38 mouse cellular contexts compared by ENCODE assay signal in the genomic region with DNA sequence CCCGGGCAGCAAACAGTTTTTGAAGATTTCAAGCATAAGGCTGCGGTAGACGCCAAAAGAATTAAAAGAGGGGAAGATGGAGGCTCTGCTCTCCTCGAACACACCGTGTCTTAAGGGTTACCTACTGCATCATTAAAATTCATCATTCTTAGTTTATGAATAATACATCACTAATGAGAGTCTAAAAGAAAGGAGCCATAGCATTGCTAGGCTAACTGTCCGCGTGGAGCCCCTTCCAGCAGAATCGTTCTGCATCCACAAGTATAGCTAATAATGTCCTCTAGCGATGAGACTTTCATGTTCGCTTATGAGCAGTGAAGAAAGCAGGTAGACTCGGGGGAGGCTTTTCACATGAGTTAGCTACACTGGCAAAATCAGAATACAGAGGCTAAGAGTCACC. TPM values are rescaled to one million over a fixed set of nuclear protein-coding genes. Genes with fewer than 3 reads are reported as not detected.
A peak's percentile ranks its signal among the peaks of the same experiment; 100 is the strongest.
DNase-seq lines count a peak whose midpoint lies in the region; ATAC-seq and TF ChIP-seq lines count a peak whose summit lies in the region.
"Had no signal": no experiment of that assay in that cellular context is flagged by ENCODE, and none has a peak within 500 bp of the region (broad histone marks: within the 10 kb centered on the region; RNA-seq: fewer than 3 reads in every experiment).

No protein-coding gene starts in this region.

- H3K36me3 ChIP-seq in forebrain, embryonic 15.5 days = no peaks in the 10 kb centered on the region
- no peaks in the 10 kb centered on the region for H3K36me3 ChIP-seq in forebrain, embryonic 14.5 days (ENCODE audit: control insufficient read depth, insufficient read depth, low read length)
- H3K36me3 ChIP-seq in hindbrain, postnatal 0 days (ENCODE audit: insufficient read depth, low read length) = no peaks in the 10 kb centered on the region
- H3K36me3 ChIP-seq in midbrain, embryonic 14.5 days (ENCODE audit: control insufficient read depth, insufficient read depth, low read length) = no peaks in the 10 kb centered on the region
- H3K36me3 ChIP-seq: heart, embryonic 13.5 days; neural tube, embryonic 13.5 days had no signal

- no peaks in the 10 kb centered on the region for H3K4me1 ChIP-seq in forebrain, embryonic 15.5 days
- no peaks in the 10 kb centered on the region for H3K4me1 ChIP-seq in forebrain, embryonic 14.5 days (ENCODE audit: control insufficient read depth, insufficient read depth, low read length)
- no peaks in the 10 kb centered on the region for H3K4me1 ChIP-seq in hindbrain, postnatal 0 days (ENCODE audit: insufficient read depth, low read length)
- H3K4me1 ChIP-seq in midbrain, embryonic 14.5 days (ENCODE audit: control insufficient read depth, insufficient read depth, low read length) = peaks cover 10% of the 10 kb centered on the region; the same call in 1 of the 2 replicates
- H3K4me1 ChIP-seq: forebrain, embryonic 13.5 days; heart, embryonic 13.5 days had no signal

- 0 out of 2 replicates have a peak, but pooled peaks have one; percentile 11 for ATAC-seq in forebrain, embryonic 15.5 days (replicated peaks)
- ATAC-seq in forebrain, embryonic 14.5 days = no peak
- ATAC-seq in hindbrain, postnatal 0 days = no peak
- peak; percentile 75; the same call in 1 of the 2 replicates for ATAC-seq in midbrain, embryonic 14.5 days (ENCODE audit: low FRiP score, low TSS enrichment)
- no peak for ATAC-seq in monocyte, adult 5-6 weeks (replicated peaks; ENCODE audit: insufficient number of reproducible peaks, low FRiP score, low TSS enrichment, poor library complexity, severe bottlenecking)
- ATAC-seq: activated CD4-positive, CD25-positive, alpha-beta regulatory T cell, adult 4 months; forebrain, embryonic 13.5 days; intestine, embryonic 16.5 days had no signal

- H3K4me3 ChIP-seq in forebrain, embryonic 15.5 days = no peak overlapping the region
- H3K4me3 ChIP-seq in forebrain, embryonic 14.5 days (ENCODE audit: low read depth, low read length) = no peak overlapping the region
- H3K4me3 ChIP-seq in hindbrain, postnatal 0 days (ENCODE audit: low read length) = no peak overlapping the region
- H3K4me3 ChIP-seq in midbrain, embryonic 14.5 days (replicated peaks; ENCODE audit: low read depth, low read length) = no peak overlapping the region
- H3K4me3 ChIP-seq: forebrain, embryonic 13.5 days; heart, adult 2 months; heart, embryonic 13.5 days; neural tube, embryonic 13.5 days had no signal

- WGBS in forebrain, embryonic 15.5 days = 68% methylated on average over 11 of the region's 11 CpGs
- 67% methylated on average over 11 of the region's 11 CpGs for WGBS in forebrain, embryonic 14.5 days
- WGBS in hindbrain, postnatal 0 days = 50% methylated on average over 11 of the region's 11 CpGs
- 40% methylated on average over 11 of the region's 11 CpGs for WGBS in midbrain, embryonic 14.5 days

- TF ChIP-seq CTCF in hindbrain, postnatal 0 days (IDR thresholded peaks at IDR 0.05; ENCODE audit: low read depth) = no peak

- no peaks in the 10 kb centered on the region for H3K27me3 ChIP-seq in forebrain, embryonic 15.5 days
- H3K27me3 ChIP-seq in forebrain, embryonic 14.5 days (replicated peaks; ENCODE audit: control insufficient read depth, insufficient read depth, low read length) = no peaks in the 10 kb centered on the region
- no peaks in the 10 kb centered on the region for H3K27me3 ChIP-seq in hindbrain, postnatal 0 days (ENCODE audit: insufficient read depth, low read length)
- H3K27me3 ChIP-seq in midbrain, embryonic 14.5 days (ENCODE audit: control insufficient read depth, insufficient read depth, low read length) = no peaks in the 10 kb centered on the region
- H3K27me3 ChIP-seq: CH12.LX; forebrain, embryonic 13.5 days; heart, embryonic 13.5 days; neural tube, embryonic 13.5 days had no signal

- H3K9ac ChIP-seq in forebrain, embryonic 15.5 days (replicated peaks) = no peak overlapping the region
- no peak overlapping the region for H3K9ac ChIP-seq in forebrain, embryonic 14.5 days (ENCODE audit: low read length)
- 0 out of 2 replicates have a peak overlapping the region, but pooled peaks have one; percentile 21 for H3K9ac ChIP-seq in hindbrain, postnatal 0 days (replicated peaks; ENCODE audit: low read length)
- no peak overlapping the region for H3K9ac ChIP-seq in midbrain, embryonic 14.5 days (replicated peaks; ENCODE audit: low read length)
- H3K9ac ChIP-seq: forebrain, embryonic 13.5 days; heart, embryonic 13.5 days; liver, embryonic 14.5 days; lung, embryonic 14.5 days had no signal

- no peaks in the 10 kb centered on the region for H3K9me3 ChIP-seq in forebrain, embryonic 15.5 days
- H3K9me3 ChIP-seq in forebrain, embryonic 14.5 days (replicated peaks; ENCODE audit: control insufficient read depth, low read length) = no peaks in the 10 kb centered on the region
- no peaks in the 10 kb centered on the region for H3K9me3 ChIP-seq in hindbrain, postnatal 0 days (ENCODE audit: low read length)
- H3K9me3 ChIP-seq in midbrain, embryonic 14.5 days (ENCODE audit: control insufficient read depth, low read length) = no peaks in the 10 kb centered on the region
- H3K9me3 ChIP-seq: forebrain, embryonic 13.5 days; neural tube, embryonic 13.5 days had no signal

- no peak overlapping the region for H3K4me2 ChIP-seq in forebrain, embryonic 15.5 days (replicated peaks)
- no peak overlapping the region for H3K4me2 ChIP-seq in forebrain, embryonic 14.5 days (ENCODE audit: low read length)
- no peak overlapping the region for H3K4me2 ChIP-seq in hindbrain, postnatal 0 days (ENCODE audit: low read depth, low read length)
- peak overlapping the region; percentile 35 for H3K4me2 ChIP-seq in midbrain, embryonic 14.5 days (ENCODE audit: low read length)
- H3K4me2 ChIP-seq: forebrain, embryonic 13.5 days; heart, embryonic 13.5 days; lung, embryonic 14.5 days; neural tube, embryonic 13.5 days had no signal

- no peak overlapping the region for H3K27ac ChIP-seq in forebrain, embryonic 15.5 days (replicated peaks)
- H3K27ac ChIP-seq in forebrain, embryonic 14.5 days (ENCODE audit: low read depth, low read length) = no peak overlapping the region
- H3K27ac ChIP-seq in hindbrain, postnatal 0 days = no peak overlapping the region
- peak overlapping the region; percentile 50 for H3K27ac ChIP-seq in midbrain, embryonic 14.5 days (replicated peaks; ENCODE audit: low read depth, low read length)
- H3K27ac ChIP-seq: forebrain, embryonic 13.5 days; heart, adult 2 months; heart, embryonic 13.5 days; liver, embryonic 14.5 days; neural tube, embryonic 13.5 days had no signal

- no peak for DNase-seq in forebrain, embryonic 14.5 days (ENCODE audit: low spot score)
- DNase-seq in brain, adult 2 months (ENCODE audit: low read depth, low spot score) = peak; percentile 4
- peak; percentile 31 for DNase-seq in hindbrain, postnatal 0 days (ENCODE audit: low spot score)
- DNase-seq in midbrain, embryonic 14.5 days = peak; percentile 72
- no peak for DNase-seq in thymus, postnatal 14 days
- no peak for DNase-seq in heart, adult 8-10 months (ENCODE audit: low spot score)
- DNase-seq: adrenal gland, adult 2 months; adrenal gland, postnatal 36 days; cerebellum, adult 11 months; cerebellum, adult 9-10 months; cerebellum, postnatal 36 days; gastrocnemius, postnatal 36 days; heart, adult 2 months; kidney, postnatal 14 days; layer of hippocampus, adult 9-11 months; liver; lung, embryonic 14.5 days; lung, postnatal 14 days; thymus, adult 2 months; thymus, postnatal 4 days had no signal

RNA-seq across cellular contexts. Expression of gene Nr1i2, which starts 13.6 kb away (rescaled TPM):
- polyA plus RNA-seq in forebrain, embryonic 15.5 days (2015; fragmentation: Nextera tagmentation; extraction: Ambion mirVana) = not detected in 2 replicates
- polyA plus RNA-seq in forebrain, embryonic 14.5 days (2014; fragmentation: Nextera tagmentation; extraction: Ambion mirVana) = not detected in 2 replicates
- not detected in 2 replicates for total RNA-seq in hindbrain, postnatal 0 days (2014; rRNA removed)
- polyA plus RNA-seq in hindbrain, postnatal 0 days (2015; fragmentation: Nextera tagmentation; extraction: Ambion mirVana) = 0.05 TPM in 1 of 2 replicates, not detected in the other
- not detected in 2 replicates for polyA plus RNA-seq in midbrain, embryonic 14.5 days (2014; fragmentation: Nextera tagmentation; extraction: Ambion mirVana)
- total RNA-seq in heart, adult 8-10 months (2022) = not detected
- not detected in 3 replicates for total RNA-seq in monocyte, adult 5-6 weeks (2017)
- total RNA-seq: adrenal gland, postnatal 36 days; CH12.LX; gastrocnemius, postnatal 36 days; heart, adult 2 months; heart, postnatal 10 days; left cerebral cortex, adult 18-20 months; left cerebral cortex, postnatal 25 days had no signal
- polyA plus RNA-seq: activated CD4-positive, CD25-positive, alpha-beta regulatory T cell, adult 4 months; adrenal gland, adult 2 months; C2C12; embryonic facial prominence, embryonic 11.5 days; forebrain, embryonic 13.5 days; frontal cortex, adult 2 months; heart, adult 2 months; heart, embryonic 13.5 days; lung, embryonic 14.5 days had no signal

RNA-seq across cellular contexts. Expression of gene Maats1, which starts 33.7 kb away (rescaled TPM):
- polyA plus RNA-seq in forebrain, embryonic 15.5 days (2015; fragmentation: Nextera tagmentation; extraction: Ambion mirVana) = 0.54 and 1.0 TPM in 2 replicates
- 0.71 and 0.83 TPM in 2 replicates for polyA plus RNA-seq in forebrain, embryonic 14.5 days (2014; fragmentation: Nextera tagmentation; extraction: Ambion mirVana)
- 1.4 TPM in 2 replicates for total RNA-seq in hindbrain, postnatal 0 days (2014; rRNA removed)
- 0.86 and 1.4 TPM in 2 replicates for polyA plus RNA-seq in hindbrain, postnatal 0 days (2015; fragmentation: Nextera tagmentation; extraction: Ambion mirVana)
- 0.51 and 1.0 TPM in 2 replicates for polyA plus RNA-seq in midbrain, embryonic 14.5 days (2014; fragmentation: Nextera tagmentation; extraction: Ambion mirVana)
- total RNA-seq in heart, adult 8-10 months (2022) = not detected
- total RNA-seq in monocyte, adult 5-6 weeks (2017) = 0.21 TPM in 1 of 3 replicates, not detected in the others
- total RNA-seq: gastrocnemius, adult 18-20 months; gastrocnemius, postnatal 36 days; heart, adult 2 months; heart, postnatal 10 days had no signal
- polyA plus RNA-seq: adrenal gland, adult 2 months; kidney, embryonic 14.5 days had no signal

RNA-seq across cellular contexts. Expression of gene Cox17, which starts 38.6 kb away (rescaled TPM):
- polyA plus RNA-seq in forebrain, embryonic 15.5 days (2015; fragmentation: Nextera tagmentation; extraction: Ambion mirVana) = 102 and 113 TPM in 2 replicates
- 107 and 126 TPM in 2 replicates for polyA plus RNA-seq in forebrain, embryonic 14.5 days (2014; fragmentation: Nextera tagmentation; extraction: Ambion mirVana)
- total RNA-seq in hindbrain, postnatal 0 days (2014; rRNA removed) = 12.2 and 24.5 TPM in 2 replicates
- 78.5 and 90.1 TPM in 2 replicates for polyA plus RNA-seq in hindbrain, postnatal 0 days (2015; fragmentation: Nextera tagmentation; extraction: Ambion mirVana)
- 83.8 and 88.1 TPM in 2 replicates for polyA plus RNA-seq in midbrain, embryonic 14.5 days (2014; fragmentation: Nextera tagmentation; extraction: Ambion mirVana)
- 100 to 1,000 TPM; 269 to 387 (median 331) TPM for total RNA-seq in heart, adult 8-10 months (2022)
- 312 to 519 TPM (median 389 TPM) in 3 replicates for total RNA-seq in monocyte, adult 5-6 weeks (2017)

RNA-seq across cellular contexts. Expression of gene Gm21987, which starts 38.6 kb away (rescaled TPM):
- polyA plus RNA-seq in forebrain, embryonic 15.5 days (2015; fragmentation: Nextera tagmentation; extraction: Ambion mirVana) = not detected in 2 replicates
- polyA plus RNA-seq in forebrain, embryonic 14.5 days (2014; fragmentation: Nextera tagmentation; extraction: Ambion mirVana) = not detected in 2 replicates
- total RNA-seq in hindbrain, postnatal 0 days (2014; rRNA removed) = not detected in 2 replicates
- polyA plus RNA-seq in hindbrain, postnatal 0 days (2015; fragmentation: Nextera tagmentation; extraction: Ambion mirVana) = not detected in 2 replicates
- polyA plus RNA-seq in midbrain, embryonic 14.5 days (2014; fragmentation: Nextera tagmentation; extraction: Ambion mirVana) = not detected in 2 replicates
- total RNA-seq in heart, adult 8-10 months (2022) = not detected
- total RNA-seq in monocyte, adult 5-6 weeks (2017) = not detected in 3 replicates
- total RNA-seq: ES-E14; gastrocnemius, adult 18-20 months; gastrocnemius, postnatal 36 days; heart, adult 2 months; heart, postnatal 10 days; left cerebral cortex, adult 18-20 months had no signal
- polyA plus RNA-seq: activated CD4-positive, CD25-positive, alpha-beta regulatory T cell, adult 4 months; adrenal gland, adult 2 months; C2C12; forebrain, embryonic 13.5 days; frontal cortex, adult 2 months; heart, adult 2 months; kidney, embryonic 14.5 days; liver, embryonic 14.5 days; lung, embryonic 14.5 days; neural tube, embryonic 13.5 days; thymus, adult 2 months had no signal

RNA-seq across cellular contexts. Expression of gene Popdc2, which starts 53.8 kb away (rescaled TPM):
- polyA plus RNA-seq in forebrain, embryonic 15.5 days (2015; fragmentation: Nextera tagmentation; extraction: Ambion mirVana) = 0.22 and 0.42 TPM in 2 replicates
- polyA plus RNA-seq in forebrain, embryonic 14.5 days (2014; fragmentation: Nextera tagmentation; extraction: Ambion mirVana) = 0.17 and 0.51 TPM in 2 replicates
- total RNA-seq in hindbrain, postnatal 0 days (2014; rRNA removed) = 0.10 and 0.40 TPM in 2 replicates
- polyA plus RNA-seq in hindbrain, postnatal 0 days (2015; fragmentation: Nextera tagmentation; extraction: Ambion mirVana) = 0.83 and 1.0 TPM in 2 replicates
- polyA plus RNA-seq in midbrain, embryonic 14.5 days (2014; fragmentation: Nextera tagmentation; extraction: Ambion mirVana) = 0.51 TPM in 2 replicates
- 100 to 1,000 TPM; 451 to 631 (median 553) TPM for total RNA-seq in heart, adult 8-10 months (2022)
- total RNA-seq in monocyte, adult 5-6 weeks (2017) = not detected in 3 replicates

Comparison
In these comparisons a context has a peak if more than half of its experiments do, and no peak if none do; other contexts are left out.
1. ATAC-seq: peak in forebrain, embryonic 15.5 days (single experiment) and midbrain, embryonic 14.5 days (single experiment); none in forebrain, embryonic 14.5 days (single experiment), hindbrain, postnatal 0 days (single experiment) and monocyte, adult 5-6 weeks (single experiment).
2. DNase-seq: peak in brain, adult 2 months (single experiment), hindbrain, postnatal 0 days (single experiment) and midbrain, embryonic 14.5 days (single experiment); none in forebrain, embryonic 14.5 days (single experiment), thymus, postnatal 14 days (single experiment) and heart, adult 8-10 months (single experiment).